Mouse (Mus musculus) urinary bladder, postnatal 10 days (tissue): ENCODE measurements around the gene Esp31.

Experiments
- DNase-seq: peaks from one replicate; pipeline ENCODE4 v3.0.0; 2022; ENCODE audit warnings: low spot score

Esp31 gene

GRCm38 (mm10) chr17:38639147-38639546, at the start of gene Esp31:
Gene Esp31, plus strand, starts transcription at chr17:38639447.
- DNase-seq, result no peak
